Comparison of ENCODE assay signal across 8 mouse cellular contexts in genomic region chr4:52438886-52439664, GRCm38 (mm10). TPM values are rescaled to one million over a fixed set of nuclear protein-coding genes. Genes with fewer than 3 reads are reported as not detected.
DNase-seq lines count a peak whose midpoint lies in the region; ATAC-seq and TF ChIP-seq lines count a peak whose summit lies in the region.

Gene Smc2, plus strand, starts transcription at chr4:52439243.

- no peak for TF ChIP-seq CTCF in liver, embryonic 14.5 days (IDR thresholded peaks at IDR 0.05; ENCODE audit: low read depth)
- peak; percentile 12; the same call in 1 of the 2 replicates for TF ChIP-seq CTCF in stomach, postnatal 0 days (IDR thresholded peaks at IDR 0.05; ENCODE audit: low read depth)

- peaks cover 6% of the 10 kb centered on the region for H3K4me1 ChIP-seq in forebrain, embryonic 10.5 days
- peaks cover 9% of the 10 kb centered on the region for H3K4me1 ChIP-seq in heart, embryonic 15.5 days (replicated peaks)
- peaks cover 0 to 5% of the 10 kb centered on the region in 2 experiments; a peak in 3 of 4 replicates for H3K4me1 ChIP-seq in liver, embryonic 14.5 days (replicated peaks; ENCODE audit: control insufficient read depth in 2 of 2, insufficient read depth in 2 of 2, low read length in 1 of 2)
- H3K4me1 ChIP-seq in neural tube, embryonic 11.5 days (ENCODE audit: control insufficient read depth, insufficient read depth, low read length) = no peaks in the 10 kb centered on the region
- no peaks in the 10 kb centered on the region for H3K4me1 ChIP-seq in stomach, postnatal 0 days (replicated peaks; ENCODE audit: control insufficient read depth, insufficient read depth)

- H3K27ac ChIP-seq in forebrain, embryonic 10.5 days = peak within 1 kb of the TSS; percentile 95
- H3K27ac ChIP-seq in heart, embryonic 15.5 days = peak within 1 kb of the TSS; percentile 86
- peak within 1 kb of the TSS; percentile 77 for H3K27ac ChIP-seq in liver, embryonic 14.5 days
- H3K27ac ChIP-seq in neural tube, embryonic 11.5 days (ENCODE audit: low read depth, low read length) = peak within 1 kb of the TSS; percentile 46; the same call in 1 of the 2 replicates
- H3K27ac ChIP-seq in stomach, postnatal 0 days (replicated peaks) = peak within 1 kb of the TSS; percentile 76

- no peaks in the 10 kb centered on the region for H3K9me3 ChIP-seq in forebrain, embryonic 10.5 days
- no peaks in the 10 kb centered on the region for H3K9me3 ChIP-seq in heart, embryonic 15.5 days (replicated peaks)
- no peaks in the 10 kb centered on the region for H3K9me3 ChIP-seq in liver, embryonic 14.5 days (ENCODE audit: control insufficient read depth, low read length)
- no peaks in the 10 kb centered on the region for H3K9me3 ChIP-seq in neural tube, embryonic 11.5 days (ENCODE audit: control insufficient read depth, low read length)
- H3K9me3 ChIP-seq in stomach, postnatal 0 days (ENCODE audit: control insufficient read depth, low read length) = no peaks in the 10 kb centered on the region

- DNase-seq in CD8-positive naive resting alpha-beta T cell, adult 2 months (ENCODE audit: low read depth in 2 of 2, low spot score in 2 of 2) = peak; percentile 79 to 87
- peak; percentile 83 for DNase-seq in c-Kit-positive CD71-negative TER-119-negative erythroid progenitor cells, embryonic 14.5 days (ENCODE audit: low read depth)
- DNase-seq in forebrain, embryonic 10.5 days (ENCODE audit: extremely low spot score, low spot score) = peak; percentile 92
- peak; percentile 97 for DNase-seq in kidney, postnatal 25 days
- peak; percentile 86 to 89 (median 88) for DNase-seq in liver, embryonic 14.5 days (ENCODE audit: low read depth in 3 of 3, low spot score in 3 of 3)
- peak; percentile 96 for DNase-seq in neural tube, embryonic 11.5 days (ENCODE audit: low spot score)
- peak; percentile 96 for DNase-seq in stomach, postnatal 0 days (ENCODE audit: low spot score)

- peak; percentile 99 for ATAC-seq in heart, embryonic 15.5 days (replicated peaks; ENCODE audit: insufficient number of reproducible peaks, insufficient read depth, low FRiP score, low read depth)
- peak; percentile 99 for ATAC-seq in liver, embryonic 14.5 days (ENCODE audit: insufficient read depth)
- peak; percentile 99 for ATAC-seq in neural tube, embryonic 11.5 days (ENCODE audit: insufficient read depth, low FRiP score, low TSS enrichment)
- ATAC-seq in stomach, postnatal 0 days (ENCODE audit: low FRiP score, low TSS enrichment) = peak; percentile 100

- WGBS in forebrain, embryonic 10.5 days = under 1% methylated on average over 53 of the region's 53 CpGs
- under 1% methylated on average over 53 of the region's 53 CpGs for WGBS in heart, embryonic 15.5 days
- WGBS in liver, embryonic 14.5 days (ENCODE audit: insufficient replicate concordance) = under 1% methylated on average over 53 of the region's 53 CpGs
- under 1% methylated on average over 53 of the region's 53 CpGs for WGBS in neural tube, embryonic 11.5 days
- WGBS in stomach, postnatal 0 days = under 1% methylated on average over 52 of the region's 53 CpGs

- no peaks in the 10 kb centered on the region for H3K27me3 ChIP-seq in forebrain, embryonic 10.5 days (ENCODE audit: poor library complexity, severe bottlenecking)
- no peaks in the 10 kb centered on the region for H3K27me3 ChIP-seq in heart, embryonic 15.5 days
- no peaks in the 10 kb centered on the region for H3K27me3 ChIP-seq in liver, embryonic 14.5 days (ENCODE audit: control insufficient read depth, insufficient read depth, low read length)
- no peaks in the 10 kb centered on the region for H3K27me3 ChIP-seq in neural tube, embryonic 11.5 days (ENCODE audit: control insufficient read depth, insufficient read depth, low read length)
- H3K27me3 ChIP-seq in stomach, postnatal 0 days (ENCODE audit: control insufficient read depth, insufficient read depth, low read length) = no peaks in the 10 kb centered on the region

- peaks cover 27% of the 10 kb centered on the region for H3K36me3 ChIP-seq in forebrain, embryonic 10.5 days (replicated peaks)
- peaks cover 21% of the 10 kb centered on the region for H3K36me3 ChIP-seq in heart, embryonic 15.5 days
- peaks cover 26% of the 10 kb centered on the region for H3K36me3 ChIP-seq in liver, embryonic 14.5 days (replicated peaks; ENCODE audit: control insufficient read depth, insufficient read depth, low read depth)
- peaks cover 2% of the 10 kb centered on the region; the same call in 1 of the 2 replicates for H3K36me3 ChIP-seq in neural tube, embryonic 11.5 days (ENCODE audit: control insufficient read depth, insufficient read depth, low read length)
- H3K36me3 ChIP-seq in stomach, postnatal 0 days (ENCODE audit: control insufficient read depth, insufficient read depth, low read length) = peaks cover 5% of the 10 kb centered on the region; the same call in 1 of the 2 replicates

- peak within 1 kb of the TSS; percentile 86 for H3K4me3 ChIP-seq in forebrain, embryonic 10.5 days
- H3K4me3 ChIP-seq in heart, embryonic 15.5 days = peak within 1 kb of the TSS; percentile 97
- peak within 1 kb of the TSS; percentile 79 to 99 for H3K4me3 ChIP-seq in liver, embryonic 14.5 days (ENCODE audit: insufficient read depth in 1 of 2, low read depth in 2 of 2, low read length in 2 of 2)
- peak within 1 kb of the TSS; percentile 80 for H3K4me3 ChIP-seq in neural tube, embryonic 11.5 days (ENCODE audit: low read depth, low read length)
- peak within 1 kb of the TSS; percentile 69 for H3K4me3 ChIP-seq in stomach, postnatal 0 days (ENCODE audit: low read depth, low read length)

- peak; percentile 80 for TF ChIP-seq EP300 in liver, embryonic 14.5 days (IDR thresholded peaks at IDR 0.05; ENCODE audit: low read depth)
- peak; percentile 93 for TF ChIP-seq EP300 in stomach, postnatal 0 days (optimal IDR thresholded peaks at IDR 0.05)

- H3K9ac ChIP-seq in heart, embryonic 15.5 days = peak within 1 kb of the TSS; percentile 84
- H3K9ac ChIP-seq in liver, embryonic 14.5 days (replicated peaks) = peak within 1 kb of the TSS; percentile 94
- H3K9ac ChIP-seq in neural tube, embryonic 11.5 days (ENCODE audit: low read length) = peak within 1 kb of the TSS; percentile 76
- peak within 1 kb of the TSS; percentile 65 for H3K9ac ChIP-seq in stomach, postnatal 0 days (ENCODE audit: low read length)

- H3K4me2 ChIP-seq in heart, embryonic 15.5 days = peak within 1 kb of the TSS; percentile 86
- peak within 1 kb of the TSS; percentile 93 for H3K4me2 ChIP-seq in liver, embryonic 14.5 days (ENCODE audit: low read depth)
- peak within 1 kb of the TSS; percentile 64 for H3K4me2 ChIP-seq in neural tube, embryonic 11.5 days (ENCODE audit: low read depth)
- peak within 1 kb of the TSS; percentile 84 for H3K4me2 ChIP-seq in stomach, postnatal 0 days (replicated peaks; ENCODE audit: low read depth)

RNA-seq across cellular contexts. Expression of gene Smc2, which starts in this region (rescaled TPM):
- polyA plus RNA-seq in forebrain, embryonic 10.5 days (2016; fragmentation: Nextera tagmentation; extraction: Ambion mirVana) = 219 and 234 TPM in 2 replicates
- polyA plus RNA-seq in heart, embryonic 15.5 days (2015; fragmentation: Nextera tagmentation; extraction: Ambion mirVana) = 104 and 119 TPM in 2 replicates
- polyA plus RNA-seq in liver, embryonic 14.5 days (2012; rRNA removed) = 11.9 and 17.4 TPM in 2 replicates
- 169 and 181 TPM in 2 replicates for polyA plus RNA-seq in liver, embryonic 14.5 days (2014; fragmentation: Nextera tagmentation; extraction: Ambion mirVana)
- polyA plus RNA-seq in neural tube, embryonic 11.5 days (2014; fragmentation: Nextera tagmentation; extraction: Ambion mirVana) = 168 and 196 TPM in 2 replicates
- 44.5 and 60.1 TPM in 2 replicates for polyA plus RNA-seq in stomach, postnatal 0 days (2015; fragmentation: Nextera tagmentation; extraction: Ambion mirVana)

Comparison
In these comparisons a context has a peak if more than half of its experiments do, and no peak if none do; other contexts are left out.
1. Peak in every context shown above with its lines: DNase-seq, ATAC-seq, H3K4me3 ChIP-seq and H3K27ac ChIP-seq.